8 mouse cellular contexts compared by ENCODE assay signal in the genomic region with DNA sequence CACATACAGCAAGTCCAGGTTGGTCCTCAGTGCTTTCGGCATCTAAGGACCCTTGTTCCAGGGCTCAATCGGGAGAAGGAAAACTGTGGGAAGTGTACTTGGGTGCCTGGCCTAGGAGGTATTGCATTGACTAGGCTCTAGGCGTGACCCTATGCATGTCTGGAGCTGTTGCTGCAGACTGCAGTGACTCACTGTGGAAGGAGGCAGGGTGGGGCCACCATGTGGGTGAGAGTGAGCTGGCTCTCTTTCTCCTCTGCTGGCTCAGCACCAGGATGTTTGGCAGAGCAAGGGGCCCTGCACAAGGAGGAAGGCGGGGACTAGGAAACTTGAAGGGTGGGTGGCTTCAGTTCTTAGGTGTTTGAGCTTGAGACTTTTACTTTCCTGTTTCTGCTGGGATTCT. TPM values are rescaled to one million over a fixed set of nuclear protein-coding genes. Genes with fewer than 3 reads are reported as not detected.
DNase-seq lines count a peak whose midpoint lies in the region; TF ChIP-seq lines count a peak whose summit lies in the region.

No protein-coding gene starts in this region.

- no peak overlapping the region for H3K4me3 ChIP-seq in C2C12 (ENCODE audit: insufficient read depth, poor library complexity, severe bottlenecking)

- H3ac ChIP-seq in C2C12 (ENCODE audit: control insufficient read depth, insufficient read length, low read depth), result peak overlapping the region; percentile 16

- intact Hi-C loops in heart, postnatal 14 days (cut with DNase I), result no loop called here

- H3K27me3 ChIP-seq in C2C12 (ENCODE audit: control insufficient read depth, insufficient read depth, insufficient read length), result no peaks in the 10 kb centered on the region

- H3K79me2 ChIP-seq in C2C12 (ENCODE audit: control insufficient read depth, insufficient read depth), result peaks cover 100% of the 10 kb centered on the region

- DNase-seq in R1 (ENCODE audit: low read depth, low spot score), result peak; percentile 69
- DNase-seq in fibroblast of lung, adult 2 months (ENCODE audit: low read depth), result peak; percentile 99
- DNase-seq in heart, postnatal 14 days, result peak; percentile 88
- peak; percentile 79 to 81 for DNase-seq in left cerebral cortex, adult 18-20 months (ENCODE audit: low spot score in 2 of 2)
- peak; percentile 91 to 95 for DNase-seq in lung, postnatal 4 days
- peak; percentile 69 to 71 for DNase-seq in spleen, postnatal 36 days (ENCODE audit: low spot score in 2 of 2)
- DNase-seq in retina, embryonic 14.5 days (ENCODE audit: low spot score), result no peak

- H3K36me3 ChIP-seq in C2C12 (ENCODE audit: control insufficient read depth, insufficient read depth), result peaks cover 83% of the 10 kb centered on the region

- peaks cover 100% of the 10 kb centered on the region for H3K79me3 ChIP-seq in C2C12 (ENCODE audit: low read depth)

- no peak for TF ChIP-seq CTCF in C2C12 (IDR thresholded peaks at IDR 0.05; ENCODE audit: control insufficient read depth, insufficient read depth, insufficient read length)

TF ChIP-seq in C2C12, 6 proteins besides CTCF, POLR2A, EP300 and RAD21:
- peak; percentile 56 for TF ChIP-seq FOSL1 (IDR thresholded peaks at IDR 0.05; ENCODE audit: insufficient read depth, low read length, poor library complexity, severe bottlenecking)
- no peak for TF ChIP-seq USF1 (IDR thresholded peaks at IDR 0.05; ENCODE audit: low read depth)
- TF ChIP-seq CEBPB (IDR thresholded peaks at IDR 0.05; ENCODE audit: low read depth), result peak; percentile 51
- peak; percentile 97 for TF ChIP-seq MAX (IDR thresholded peaks at IDR 0.05)
- TF ChIP-seq MYOG (IDR thresholded peaks at IDR 0.05; ENCODE audit: control insufficient read depth, extremely low read depth, insufficient read length), result no peak
- TF ChIP-seq MYOD1 (IDR thresholded peaks at IDR 0.05; ENCODE audit: control insufficient read depth, insufficient read length, low read depth), result no peak

RNA-seq across cellular contexts. Expression of a gene that starts 8.5 kb away (rescaled TPM):
- polyA plus RNA-seq in C2C12 (2012; fragmentation: generic; extraction: Trizol), result 86.8 TPM
- total RNA-seq in heart, postnatal 14 days (2021), result 100 to 1,000 TPM; 288 to 310 TPM
- 10 to 100 TPM; 18.6 to 23.5 TPM for total RNA-seq in left cerebral cortex, adult 18-20 months (2021)

RNA-seq across cellular contexts. Expression of a gene that starts 30.7 kb away (rescaled TPM):
- polyA plus RNA-seq in C2C12 (2012; fragmentation: generic; extraction: Trizol), result 1,028 TPM
- total RNA-seq in heart, postnatal 14 days (2021), result 100 to 1,000 TPM; 220 to 273 TPM
- total RNA-seq in left cerebral cortex, adult 18-20 months (2021), result 100 to 1,000 TPM; 251 to 256 TPM

RNA-seq across cellular contexts. Expression of a gene that starts 43.9 kb away (rescaled TPM):
- polyA plus RNA-seq in C2C12 (2012; fragmentation: generic; extraction: Trizol), result 24.2 TPM
- 1 to 10 TPM; 7.6 TPM for total RNA-seq in heart, postnatal 14 days (2021)
- total RNA-seq in left cerebral cortex, adult 18-20 months (2021), result 10 to 100 TPM; 22.5 to 23.7 TPM

RNA-seq across cellular contexts. Expression of a gene that starts 55.9 kb away (rescaled TPM):
- 109 TPM for polyA plus RNA-seq in C2C12 (2012; fragmentation: generic; extraction: Trizol)
- total RNA-seq in heart, postnatal 14 days (2021), result 10 to 100 TPM; 42.1 to 44.8 TPM
- total RNA-seq in left cerebral cortex, adult 18-20 months (2021), result 10 to 100 TPM; 49.6 to 49.8 TPM

Comparison
In these comparisons a context has a peak if more than half of its experiments do, and no peak if none do; other contexts are left out.
1. RNA of a gene that starts 8.5 kb away (total RNA-seq): 288 to 310 TPM in heart, postnatal 14 days; 18.6 to 23.5 TPM in left cerebral cortex, adult 18-20 months; every median in the first group is over 10 times any median in the second.